Mouse (Mus musculus): ENCODE data around the gene Slc7a8. TPM values are rescaled to one million over a fixed set of nuclear protein-coding genes. Genes with fewer than 3 reads are reported as not detected.

The Slc7a8 gene
- 2.2 and 2.8 TPM in 2 replicates for polyA plus RNA-seq (2015; fragmentation: Nextera tagmentation; extraction: Ambion mirVana)

DNA sequence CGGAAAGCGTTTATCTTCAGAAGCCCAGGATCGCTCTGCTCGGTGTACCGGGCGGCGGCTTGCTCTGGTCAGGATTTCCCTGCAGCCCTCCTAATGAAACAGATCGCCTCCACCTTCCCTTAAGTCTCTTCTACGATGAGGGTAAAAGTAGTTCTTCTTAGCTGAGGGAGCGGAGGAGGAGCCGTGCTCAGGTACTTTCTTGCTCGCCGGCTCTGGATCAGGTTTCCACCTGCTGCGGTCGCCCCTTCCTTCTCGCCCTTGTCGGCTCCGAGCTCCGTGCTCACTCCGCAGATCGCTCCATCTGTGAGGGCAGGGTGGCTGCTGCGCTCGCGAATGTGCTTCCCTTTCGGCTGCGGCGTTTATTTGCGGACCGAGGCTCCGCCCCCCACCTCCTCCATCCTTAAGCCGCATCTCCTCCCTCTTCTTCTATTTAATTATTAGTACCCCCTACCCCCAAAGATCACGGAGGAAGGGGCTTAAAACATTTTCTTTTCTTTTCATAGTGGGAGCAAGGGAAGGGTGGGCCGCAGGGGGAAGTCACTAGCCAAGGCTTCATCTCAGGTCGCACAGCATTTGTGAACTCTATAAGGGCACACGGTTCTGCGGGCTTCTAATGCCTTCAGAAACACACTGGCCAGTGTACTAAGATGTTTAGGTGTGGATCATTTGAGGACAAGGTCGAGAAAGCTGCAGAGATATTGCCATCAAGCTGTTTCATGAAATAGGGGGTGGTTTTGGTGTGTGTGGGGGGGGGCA, at the start of gene Slc7a8:
Gene Slc7a8 (minus strand): TSS at position 337 of the 756 bp plus-strand sequence.
- TF ChIP-seq CTCF (IDR thresholded peaks at IDR 0.05; ENCODE audit: low read depth) (no peak), EP300 (IDR thresholded peaks at IDR 0.05; ENCODE audit: low read depth) (no peak)
- DNase-seq, result peak; percentile 48

DNA sequence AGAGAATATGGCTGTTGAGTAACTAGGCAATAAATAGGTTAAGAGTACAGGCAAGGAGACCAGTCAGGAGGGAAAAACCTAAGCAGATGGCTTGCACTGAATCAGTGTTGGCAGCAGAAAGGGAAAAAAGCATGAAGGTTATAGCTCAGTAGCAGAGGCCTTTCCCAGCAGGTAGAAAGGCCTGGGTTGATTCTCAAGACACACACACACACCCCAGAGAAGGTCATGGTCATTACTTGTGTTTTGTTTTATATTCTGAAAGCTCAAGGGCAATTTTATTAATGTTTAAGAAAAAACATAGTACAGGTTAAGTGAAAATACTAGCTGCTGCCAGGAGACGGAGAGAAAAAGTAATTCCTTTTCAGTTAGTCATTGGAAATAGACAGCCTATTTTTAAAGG, 42.0 kb upstream of the Slc7a8 start:
- no peaks in the 10 kb centered on the region for H3K27me3 ChIP-seq (ENCODE audit: insufficient read depth, low read length)
- H3K27ac ChIP-seq (ENCODE audit: low read depth), result no peak overlapping the region
- no peak overlapping the region for H3K4me2 ChIP-seq (ENCODE audit: low read depth, low read length)
- no peak overlapping the region for H3K4me3 ChIP-seq (ENCODE audit: low read depth, low read length)
- DNase-seq, result no peak
- H3K9me3 ChIP-seq (ENCODE audit: low read length), result no peaks in the 10 kb centered on the region
- peaks cover 8% of the 10 kb centered on the region; the same call in 1 of the 2 replicates for H3K4me1 ChIP-seq (ENCODE audit: insufficient read depth)
- no peaks in the 10 kb centered on the region for H3K36me3 ChIP-seq (replicated peaks; ENCODE audit: insufficient read depth, low read length)
- no peak overlapping the region for H3K9ac ChIP-seq (replicated peaks)
- 73% methylated on average over 1 of the region's 1 CpGs for WGBS (ENCODE audit: insufficient replicate concordance)
- TF ChIP-seq CTCF (IDR thresholded peaks at IDR 0.05; ENCODE audit: low read depth) (no peak), EP300 (IDR thresholded peaks at IDR 0.05; ENCODE audit: low read depth) (no peak)
- no peak for ATAC-seq

More for the DNA sequence above, at the start of gene Slc7a8:
- peaks cover 12% of the 10 kb centered on the region for H3K4me1 ChIP-seq (ENCODE audit: insufficient read depth)
- ATAC-seq, result no peak
- peak within 1 kb of the TSS; percentile 56 for H3K4me3 ChIP-seq (ENCODE audit: low read depth, low read length)
- WGBS (ENCODE audit: insufficient replicate concordance), result 3% methylated on average over 37 of the region's 37 CpGs
- H3K4me2 ChIP-seq (ENCODE audit: low read depth, low read length), result peak within 1 kb of the TSS; percentile 86
- H3K36me3 ChIP-seq (replicated peaks; ENCODE audit: insufficient read depth, low read length), result no peaks in the 10 kb centered on the region
- peak within 1 kb of the TSS; percentile 47 for H3K9ac ChIP-seq (replicated peaks)
- H3K27me3 ChIP-seq (ENCODE audit: insufficient read depth, low read length), result peaks cover 33% of the 10 kb centered on the region
- H3K9me3 ChIP-seq (ENCODE audit: low read length), result no peaks in the 10 kb centered on the region
- no peak within 1 kb of the TSS for H3K27ac ChIP-seq (ENCODE audit: low read depth)

DNA sequence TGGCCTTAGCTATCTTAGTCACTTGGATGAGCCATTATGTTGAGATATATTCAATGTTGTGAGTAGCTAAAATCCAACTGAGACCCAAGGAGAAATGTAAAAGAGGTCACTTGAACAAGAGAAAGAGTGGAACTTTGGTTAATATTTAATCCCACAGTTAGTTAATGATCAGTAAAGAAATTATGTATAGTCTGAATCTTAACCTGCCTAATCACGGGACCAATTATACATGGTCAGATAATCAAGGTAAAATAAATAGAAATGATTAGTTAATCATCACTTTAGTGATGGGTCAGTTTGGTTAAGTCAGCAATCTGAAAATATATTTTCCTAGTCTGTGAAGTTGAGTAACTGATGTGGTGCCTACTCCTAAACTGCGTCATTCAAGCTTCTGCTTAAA, 40.6 kb upstream of the Slc7a8 start:
- no peak for TF ChIP-seq CTCF (IDR thresholded peaks at IDR 0.05; ENCODE audit: low read depth)
- no peak for TF ChIP-seq EP300 (IDR thresholded peaks at IDR 0.05; ENCODE audit: low read depth)
- Histone ChIP-seq H3K4me3 (ENCODE audit: low read depth, low read length) (no peak overlapping the region), H3K27me3 (ENCODE audit: insufficient read depth, low read length) (no peaks in the 10 kb centered on the region), H3K4me2 (ENCODE audit: low read depth, low read length) (0 out of 2 replicates have a peak overlapping the region, but pooled peaks have one; percentile 15), H3K9ac (replicated peaks) (no peak overlapping the region), H3K27ac (ENCODE audit: low read depth) (no peak overlapping the region), H3K4me1 (ENCODE audit: insufficient read depth) (peaks cover 8% of the 10 kb centered on the region; the same call in 1 of the 2 replicates), H3K36me3 (replicated peaks; ENCODE audit: insufficient read depth, low read length) (no peaks in the 10 kb centered on the region), H3K9me3 (ENCODE audit: low read length) (no peaks in the 10 kb centered on the region)
- ATAC-seq (no peak), DNase-seq (no peak)
- 49% methylated on average over 2 of the region's 2 CpGs for WGBS (ENCODE audit: insufficient replicate concordance)

GRCm38 (mm10) chr14:54817791-54818190, 36.0 kb upstream of the Slc7a8 start:
- no peaks in the 10 kb centered on the region for H3K9me3 ChIP-seq (ENCODE audit: low read length)
- H3K27me3 ChIP-seq (ENCODE audit: insufficient read depth, low read length), result no peaks in the 10 kb centered on the region
- peaks cover 8% of the 10 kb centered on the region; the same call in 1 of the 2 replicates for H3K4me1 ChIP-seq (ENCODE audit: insufficient read depth)
- TF ChIP-seq CTCF (IDR thresholded peaks at IDR 0.05; ENCODE audit: low read depth) (peak; percentile 66), EP300 (IDR thresholded peaks at IDR 0.05; ENCODE audit: low read depth) (no peak)
- no peak overlapping the region for H3K9ac ChIP-seq (replicated peaks)
- no peak for ATAC-seq
- 47% methylated on average over 2 of the region's 2 CpGs for WGBS (ENCODE audit: insufficient replicate concordance)
- no peak overlapping the region for H3K4me3 ChIP-seq (ENCODE audit: low read depth, low read length)
- peak; percentile 32 for DNase-seq
- H3K27ac ChIP-seq (ENCODE audit: low read depth), result no peak overlapping the region
- no peak overlapping the region for H3K4me2 ChIP-seq (ENCODE audit: low read depth, low read length)
- no peaks in the 10 kb centered on the region for H3K36me3 ChIP-seq (replicated peaks; ENCODE audit: insufficient read depth, low read length)

- TF ChIP-seq CTCF (IDR thresholded peaks at IDR 0.05; ENCODE audit: low read depth), result no peak
- TF ChIP-seq EP300 (IDR thresholded peaks at IDR 0.05; ENCODE audit: low read depth), result no peak
- Histone ChIP-seq H3K27me3 (ENCODE audit: insufficient read depth, low read length) (no peaks in the 10 kb centered on the region), H3K4me3 (ENCODE audit: low read depth, low read length) (no peak overlapping the region), H3K9ac (replicated peaks) (no peak overlapping the region), H3K4me1 (ENCODE audit: insufficient read depth) (0 out of 2 replicates have a peak, but pooled peaks cover 3% of the 10 kb centered on the region), H3K27ac (ENCODE audit: low read depth) (no peak overlapping the region), H3K36me3 (replicated peaks; ENCODE audit: insufficient read depth, low read length) (no peaks in the 10 kb centered on the region), H3K9me3 (ENCODE audit: low read length) (no peaks in the 10 kb centered on the region), H3K4me2 (ENCODE audit: low read depth, low read length) (no peak overlapping the region)
- ATAC-seq (no peak), DNase-seq (no peak)
- 47% methylated on average over 3 of the region's 3 CpGs for WGBS (ENCODE audit: insufficient replicate concordance)
Measured at GRCm38 (mm10) chr14:54815737-54816136, 34.0 kb upstream of the Slc7a8 start.

DNA sequence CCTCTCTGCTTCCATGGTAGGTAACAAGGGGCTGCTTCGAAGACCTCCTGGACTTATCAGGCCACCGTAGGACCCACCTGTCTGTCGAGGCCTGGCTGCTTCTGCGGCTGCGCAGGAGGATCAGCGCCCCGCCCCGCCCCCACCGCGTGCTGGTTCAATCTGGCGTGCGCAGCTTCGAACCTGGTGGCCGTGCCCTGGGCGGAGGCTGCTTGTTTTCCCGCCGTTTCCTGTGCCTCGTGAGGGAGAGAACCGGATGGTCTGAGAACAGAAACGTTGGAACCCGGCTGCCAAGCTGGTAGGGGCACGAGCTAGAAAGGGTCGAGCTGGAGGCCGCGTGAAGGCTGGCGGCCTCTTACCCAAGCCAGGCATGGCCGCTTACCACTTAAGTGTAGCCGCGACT, 32.2 kb upstream of the Slc7a8 start, which contains the start of gene Rnf212b:
Gene Rnf212b (plus strand): TSS at position 151 of the 400 bp plus-strand sequence.
- WGBS (ENCODE audit: insufficient replicate concordance), result 90% methylated on average over 29 of the region's 29 CpGs
- ATAC-seq (no peak), DNase-seq (no peak)
- no peak within 1 kb of the TSS for H3K9ac ChIP-seq (replicated peaks)
- no peak within 1 kb of the TSS for H3K4me3 ChIP-seq (ENCODE audit: low read depth, low read length)
- no peak within 1 kb of the TSS for H3K4me2 ChIP-seq (ENCODE audit: low read depth, low read length)
- H3K27me3 ChIP-seq (ENCODE audit: insufficient read depth, low read length), result no peaks in the 10 kb centered on the region
- H3K36me3 ChIP-seq (replicated peaks; ENCODE audit: insufficient read depth, low read length), result no peaks in the 10 kb centered on the region
- no peaks in the 10 kb centered on the region for H3K9me3 ChIP-seq (ENCODE audit: low read length)
- TF ChIP-seq CTCF (IDR thresholded peaks at IDR 0.05; ENCODE audit: low read depth) (no peak), EP300 (IDR thresholded peaks at IDR 0.05; ENCODE audit: low read depth) (no peak)
- no peak within 1 kb of the TSS for H3K27ac ChIP-seq (ENCODE audit: low read depth)
- no peaks in the 10 kb centered on the region for H3K4me1 ChIP-seq (ENCODE audit: insufficient read depth)

Data from liver, postnatal 0 days (tissue).